Mouse (Mus musculus): Measurements from ENCODE around the gene Utp4. TPM values are rescaled to one million over a fixed set of nuclear protein-coding genes. Genes with fewer than 3 reads are reported as not detected.

The Utp4 gene
- polyA plus RNA-seq, 1 experiment: 28.9 TPM

Other genes with a start within 250 kb of the Utp4 start
- 2.5 and 2.9 TPM in 2 replicates for gene Tango6, start 210.6 kb upstream of the Utp4 start, polyA plus RNA-seq (2012; rRNA removed)
- gene Has3, start 23.4 kb upstream of the Utp4 start, polyA plus RNA-seq (2012; rRNA removed): 0.78 and 0.90 TPM in 2 replicates
- 6.0 and 6.8 TPM in 2 replicates for gene Sntb2, start 42.1 kb downstream of the Utp4 start, polyA plus RNA-seq (2012; rRNA removed)
- gene Vps4a, start 137.6 kb downstream of the Utp4 start, polyA plus RNA-seq (2012; rRNA removed): 92.5 and 98.7 TPM in 2 replicates
- 27.3 and 31.7 TPM in 2 replicates for gene Pdf, start 155.0 kb downstream of the Utp4 start, polyA plus RNA-seq (2012; rRNA removed)
- gene Cog8, start 163.1 kb downstream of the Utp4 start, polyA plus RNA-seq (2012; rRNA removed): 34.5 and 35.6 TPM in 2 replicates
- gene Nip7, start 163.2 kb downstream of the Utp4 start, polyA plus RNA-seq (2012; rRNA removed): 30.2 and 37.5 TPM in 2 replicates
- not detected in 2 replicates for gene Tmed6, start 172.0 kb downstream of the Utp4 start, polyA plus RNA-seq (2012; rRNA removed)
- 33.2 and 34.8 TPM in 2 replicates for gene Terf2, start 202.9 kb downstream of the Utp4 start, polyA plus RNA-seq (2012; rRNA removed)

All from frontal cortex, adult 2 months (tissue).